Mouse (Mus musculus) right cerebral cortex, postnatal 36 days (tissue): ENCODE data around the gene Runx2.

Source experiments
- DNase-seq, 2 experiments: peaks; one replicate each; pipeline ENCODE4 v3.0.0; 2022; ENCODE audit warnings: low spot score in 2 of 2, mixed read lengths in 1 of 2

The Runx2 gene

DNA sequence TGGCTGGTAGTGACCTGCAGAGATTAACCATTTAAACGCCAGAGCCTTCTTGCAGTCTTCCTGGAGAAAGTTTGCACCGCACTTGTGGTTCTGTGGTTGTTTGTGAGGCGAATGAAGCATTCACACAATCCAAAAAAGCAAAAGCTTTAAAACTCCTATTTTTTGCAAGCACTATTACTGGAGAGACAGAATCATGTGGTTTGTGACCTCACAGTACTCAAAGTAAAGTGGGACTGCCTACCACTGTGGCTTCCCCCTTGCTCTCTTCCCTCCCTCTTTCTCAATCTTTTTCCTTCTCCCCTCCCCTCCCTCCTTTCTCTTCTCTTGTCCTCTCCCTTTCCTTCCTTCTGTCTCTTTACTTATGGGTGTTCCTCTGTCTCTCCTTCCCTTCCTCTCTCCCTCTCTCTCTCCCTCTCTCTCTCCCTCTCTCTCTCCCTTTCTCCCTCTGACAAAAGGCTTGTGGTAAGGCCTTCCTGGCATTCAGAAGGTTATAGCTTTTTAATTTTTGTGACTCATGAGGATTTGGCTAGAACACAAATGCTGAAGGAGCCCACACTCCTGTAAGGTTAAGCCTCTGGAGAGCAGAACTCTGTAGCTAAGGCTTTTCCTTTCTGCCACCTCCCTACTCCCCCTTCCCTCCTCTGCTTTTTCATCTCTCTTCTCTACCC lies at the start of gene Runx2:
Gene Runx2 (minus strand): TSS at position 290 of the 668 bp plus-strand sequence.
- no peak for DNase-seq

DNA sequence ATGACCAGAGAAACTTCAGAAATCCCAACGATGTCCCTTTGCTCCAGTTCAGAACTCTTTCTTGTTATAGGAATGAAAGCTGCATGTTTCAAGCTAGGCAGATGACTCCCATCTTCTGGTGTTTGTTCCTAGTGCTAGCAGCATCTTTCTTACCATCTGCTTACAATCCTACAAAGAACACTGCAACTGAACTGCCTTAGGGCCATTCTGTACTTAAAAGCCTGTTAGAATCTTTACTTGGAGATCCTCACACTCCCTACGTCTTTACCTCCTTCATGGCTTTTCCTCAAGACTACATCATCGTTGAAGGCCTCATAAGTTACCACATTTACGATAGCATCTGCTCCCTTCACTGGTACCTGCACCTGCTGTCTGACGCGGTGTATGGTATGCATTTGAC lies 48.6 kb upstream of the Runx2 start:
- DNase-seq = no peak

DNA sequence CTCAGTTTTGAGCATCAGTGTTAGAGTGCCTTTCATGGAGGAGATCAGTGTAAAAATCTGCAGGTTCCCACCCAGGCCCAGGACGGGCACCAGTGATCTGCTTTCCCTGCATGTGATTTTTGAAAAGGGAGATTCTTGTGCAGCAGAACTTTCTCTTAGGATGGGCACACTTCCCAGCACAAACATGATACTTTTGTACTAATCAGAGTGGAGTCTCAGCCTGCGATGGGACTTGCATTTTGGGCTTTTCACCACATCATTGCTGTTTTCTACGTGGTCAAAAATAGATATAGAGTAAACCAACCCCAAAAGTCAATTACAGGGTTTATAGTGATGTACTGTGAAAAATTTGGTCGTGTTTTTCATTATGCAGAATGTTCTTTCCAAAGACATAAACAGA lies 27.6 kb upstream of the Runx2 start:
- no peak for DNase-seq

DNA sequence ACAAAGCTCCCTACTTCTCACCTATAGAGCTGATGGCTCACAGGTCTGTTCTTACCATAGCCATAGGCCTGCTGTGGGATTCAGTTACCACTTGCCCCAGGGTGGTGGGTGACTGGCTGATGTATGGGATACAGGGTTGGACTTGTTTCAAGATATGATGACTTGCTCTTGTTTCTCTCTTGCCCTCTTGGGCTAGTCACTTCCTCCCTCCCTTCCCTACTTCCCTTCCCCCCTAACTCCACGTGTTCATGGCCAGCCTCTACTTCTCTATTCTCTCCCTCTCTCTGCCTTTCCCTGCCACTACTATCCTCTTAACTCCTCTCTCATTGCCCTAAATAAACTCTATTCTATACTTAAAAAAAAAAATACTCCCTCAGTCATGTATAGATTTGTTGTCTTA lies 16.6 kb upstream of the Runx2 start:
- DNase-seq = no peak

DNA sequence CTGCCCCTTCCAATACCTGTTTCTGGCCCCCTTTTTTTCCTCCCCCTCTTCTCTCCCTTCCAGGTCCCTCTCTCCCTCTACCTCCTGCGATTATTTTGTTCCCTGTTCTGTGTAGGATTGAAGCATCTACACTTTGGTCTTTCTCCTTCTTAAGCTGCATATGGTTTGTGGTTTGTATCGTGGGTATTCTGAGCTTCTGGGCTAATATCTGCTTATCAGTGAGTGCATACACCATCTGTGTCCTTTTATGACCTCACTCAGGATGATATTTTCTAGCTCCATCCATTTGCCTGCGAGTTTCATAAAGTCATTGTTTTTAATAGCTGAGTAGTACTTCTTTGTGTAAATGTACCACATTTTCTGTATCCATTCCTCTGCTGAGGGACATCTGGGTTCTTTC lies 15.0 kb upstream of the Runx2 start:
- DNase-seq = no peak

DNA sequence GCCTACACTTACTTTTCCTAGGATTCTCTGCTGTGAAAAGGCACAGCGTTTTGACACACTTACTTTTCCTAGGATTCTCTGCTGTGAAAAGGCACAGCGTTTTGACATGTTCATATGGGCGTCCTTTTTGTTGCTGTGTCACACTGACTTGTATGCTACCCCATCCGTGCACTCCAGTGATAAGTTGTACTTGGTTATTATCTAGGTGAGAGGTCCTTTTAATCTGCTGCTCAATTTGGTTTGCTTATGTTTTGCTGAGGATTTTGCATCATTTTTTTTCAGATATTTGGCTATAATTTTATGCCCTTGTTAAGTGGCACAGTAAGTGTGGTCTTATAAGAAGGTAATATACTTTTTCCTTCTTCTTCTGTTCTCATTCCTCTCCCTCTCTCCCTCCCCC lies 13.4 kb upstream of the Runx2 start:
- DNase-seq = no peak

DNA sequence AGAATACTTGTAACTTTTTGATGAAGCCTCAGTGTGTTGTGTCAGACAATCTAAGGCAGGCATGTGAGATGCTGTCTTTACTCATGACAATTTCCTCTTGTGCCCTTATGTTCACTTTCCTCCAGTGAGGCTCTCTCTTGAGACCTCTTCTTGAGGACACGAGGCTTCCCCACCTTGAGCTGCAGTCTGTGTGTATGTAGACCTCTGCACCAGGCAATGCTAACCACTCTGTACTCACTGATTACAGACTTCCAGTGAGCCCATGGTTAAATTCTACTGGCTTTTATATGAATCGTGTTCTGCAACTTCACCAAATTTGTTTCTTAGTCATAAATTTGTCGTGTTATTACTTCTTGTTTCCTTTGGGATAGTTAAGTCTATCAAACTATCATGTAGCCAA lies 12.5 kb upstream of the Runx2 start:
- no peak for DNase-seq

DNA sequence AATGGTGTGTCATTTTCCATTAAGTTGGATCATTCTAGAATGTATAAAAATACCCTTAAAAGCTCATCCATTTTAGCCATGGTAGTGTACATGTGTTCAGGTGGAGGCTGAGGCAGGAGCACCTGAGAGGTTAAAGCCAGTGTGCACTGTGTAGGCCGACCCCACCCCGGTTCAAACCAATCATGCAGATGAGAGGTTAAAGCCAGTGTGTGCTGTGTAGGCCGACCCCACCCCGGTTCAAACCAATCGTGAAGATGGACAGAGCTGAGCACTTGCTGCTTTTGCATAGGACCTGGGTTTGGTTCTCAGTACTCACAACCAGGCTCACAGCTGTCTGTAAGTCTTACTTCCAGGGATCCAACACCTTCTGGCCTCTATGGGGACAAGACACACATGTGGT lies 7.3 kb upstream of the Runx2 start:
- DNase-seq = no peak

DNA sequence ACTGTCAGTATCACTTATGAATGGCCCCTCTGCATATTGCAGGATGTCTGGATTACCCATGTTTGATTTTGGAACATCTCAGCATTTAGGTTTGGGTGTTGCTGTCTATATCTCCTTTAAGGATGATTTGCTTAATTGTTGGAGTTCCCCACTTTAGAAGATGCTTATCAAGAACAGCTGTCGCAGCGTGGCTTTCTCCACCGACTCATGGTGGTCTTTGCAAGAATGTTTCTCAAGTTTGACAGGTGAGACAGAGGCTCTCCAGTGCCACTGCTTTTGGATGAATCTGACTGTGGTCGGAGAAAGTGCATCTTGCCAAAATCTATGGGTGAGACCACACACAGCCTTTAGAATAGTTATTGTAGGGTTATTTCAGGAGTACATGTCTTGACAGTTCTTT lies 5.2 kb upstream of the Runx2 start:
- DNase-seq = no peak

DNA sequence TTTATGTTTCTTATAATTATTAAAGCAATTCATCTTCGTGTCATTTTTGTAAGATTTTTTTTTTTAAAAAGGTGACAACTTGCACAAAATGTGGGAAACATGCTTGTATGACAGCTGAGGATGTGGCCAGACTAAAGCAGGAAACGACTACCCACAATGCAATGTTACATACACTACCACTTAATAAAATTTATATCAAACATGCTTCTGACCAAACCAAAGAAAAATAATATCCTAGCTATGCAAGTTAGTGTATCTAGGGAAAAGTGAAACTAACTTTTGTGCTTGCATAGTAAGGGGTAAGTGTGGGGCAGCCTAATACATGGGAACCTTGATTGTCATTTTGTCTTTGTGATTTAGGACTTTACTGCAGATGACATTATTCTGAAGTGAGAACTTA lies 4.2 kb upstream of the Runx2 start:
- no peak for DNase-seq

DNA sequence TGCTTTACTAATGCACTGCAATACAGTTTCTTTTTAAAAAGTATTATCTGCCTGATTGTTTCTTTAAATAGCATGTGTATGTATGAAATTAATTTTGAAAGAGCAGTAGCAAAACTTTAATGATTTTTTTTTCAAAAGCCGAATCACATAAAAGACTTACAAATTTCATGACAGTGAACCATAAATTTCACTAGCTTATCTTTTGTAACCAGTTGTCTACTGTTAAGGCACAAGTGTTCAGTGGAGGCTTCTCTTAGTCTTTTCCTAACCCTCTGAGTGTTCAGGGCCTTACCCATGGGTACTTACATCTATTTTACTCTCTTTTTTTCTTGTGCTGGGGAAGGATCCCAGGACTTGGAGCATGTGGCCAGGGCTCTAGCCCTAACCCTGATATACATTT lies 7.6 kb downstream of the Runx2 start:
- no peak for DNase-seq

DNA sequence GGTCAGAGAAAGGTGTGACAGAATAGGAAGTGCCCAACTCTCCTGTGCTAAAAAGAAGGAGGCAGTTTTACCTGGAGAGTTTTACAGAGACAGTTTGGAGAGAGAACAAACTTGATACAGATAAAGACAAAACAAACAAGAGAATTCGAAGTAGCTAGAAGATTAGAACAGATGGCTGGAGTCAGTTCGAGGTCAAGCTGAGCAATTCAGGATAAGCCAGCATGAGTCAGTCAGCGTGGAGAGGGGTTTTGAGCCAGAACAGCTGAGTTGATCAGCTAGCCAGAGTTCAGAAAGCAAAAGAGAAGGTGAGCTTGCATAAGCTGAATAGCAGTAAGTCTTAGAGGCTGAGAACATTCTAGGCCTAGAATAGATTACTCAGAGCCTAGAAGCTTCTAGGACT lies 17.3 kb downstream of the Runx2 start:
- no peak for DNase-seq

DNA sequence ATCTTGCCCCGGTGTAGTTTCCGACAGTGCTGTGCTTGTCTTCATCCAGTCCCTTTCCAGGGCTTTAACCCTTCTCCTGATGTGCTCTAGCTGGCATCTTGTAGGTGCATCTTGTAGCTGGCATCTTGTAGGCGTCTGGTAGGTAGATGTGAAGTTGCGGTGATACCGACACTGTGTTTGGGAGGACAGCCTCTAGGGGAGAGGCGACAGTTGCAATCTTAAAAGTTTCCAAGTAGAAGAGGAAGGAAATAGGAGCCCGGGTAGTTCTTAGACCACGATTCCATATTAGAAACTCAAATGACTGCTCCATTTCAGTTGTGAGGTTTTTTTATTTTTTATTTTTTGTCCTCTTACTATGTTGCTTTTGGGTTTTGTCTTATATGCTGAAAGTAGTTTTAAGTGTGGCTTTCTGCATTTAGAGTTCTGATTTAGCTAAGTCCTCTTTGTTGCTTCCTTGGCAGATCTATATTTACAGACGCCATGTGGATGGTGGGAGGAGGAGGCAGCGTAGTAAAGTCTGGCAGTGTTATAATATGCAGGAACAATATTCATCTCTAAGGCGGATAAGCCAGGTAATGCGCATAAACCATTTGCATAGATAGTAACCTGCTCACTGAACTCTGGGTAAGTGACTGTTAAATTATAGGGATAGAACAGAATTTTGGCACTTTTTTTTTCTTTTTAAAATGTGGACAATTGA lies 22.2 kb downstream of the Runx2 start:
- DNase-seq = peak; percentile 47 to 56

DNA sequence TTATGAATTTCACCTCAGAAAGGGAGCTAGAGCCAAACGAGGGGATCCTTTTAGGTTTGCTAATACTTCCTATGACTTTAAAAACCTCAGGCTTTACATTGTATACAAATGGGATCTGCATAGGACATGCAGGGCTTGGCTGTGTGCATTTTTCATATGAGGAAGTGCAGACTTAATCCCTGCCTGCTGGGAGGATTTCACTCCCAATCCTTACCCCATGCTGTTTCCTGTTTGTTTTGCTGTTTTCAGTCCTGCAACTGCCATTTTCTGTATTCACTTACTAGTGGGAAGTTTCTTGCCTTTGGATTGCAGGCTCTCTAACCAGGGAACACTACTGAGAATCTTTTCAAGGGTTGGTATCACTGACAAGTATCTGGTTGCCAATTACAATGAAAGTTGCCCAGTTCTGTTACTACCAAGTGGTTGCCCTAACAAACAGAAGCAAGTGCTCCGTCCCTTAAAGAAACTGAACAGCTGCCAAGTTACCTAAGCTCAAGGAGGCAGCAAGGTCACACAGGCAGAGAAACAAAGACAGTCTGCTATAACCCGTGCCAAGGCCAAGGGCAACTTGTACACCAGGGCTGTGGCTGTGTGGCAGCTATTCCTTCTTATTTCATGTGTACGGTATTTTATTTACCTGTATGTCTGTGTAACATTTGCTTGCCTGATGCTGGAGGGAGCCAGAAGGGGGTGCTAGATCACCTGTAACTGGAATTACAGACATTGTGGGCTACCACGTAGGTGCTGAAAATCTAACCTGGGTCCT lies 25.4 kb downstream of the Runx2 start:
- no peak for DNase-seq

DNA sequence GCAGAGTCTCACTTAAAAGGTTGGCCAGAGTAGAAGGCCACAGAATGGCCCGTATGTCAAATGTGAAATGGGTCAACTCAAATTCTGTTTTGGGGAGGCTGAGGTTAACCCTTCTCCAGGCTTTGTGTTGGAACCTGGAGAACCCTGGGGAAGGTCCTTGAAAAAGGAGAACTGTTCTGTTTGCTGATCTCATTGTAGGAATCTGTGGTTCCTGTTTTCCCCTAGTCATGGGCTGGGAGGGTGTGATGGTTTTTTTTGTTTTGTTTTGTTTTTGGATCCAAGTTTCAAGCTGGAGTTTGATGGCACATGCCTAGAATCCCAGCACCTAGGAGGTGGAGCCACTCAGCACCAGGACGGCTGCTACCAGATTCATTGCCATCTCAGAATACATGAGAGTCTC lies 31.5 kb downstream of the Runx2 start:
- no peak for DNase-seq

DNA sequence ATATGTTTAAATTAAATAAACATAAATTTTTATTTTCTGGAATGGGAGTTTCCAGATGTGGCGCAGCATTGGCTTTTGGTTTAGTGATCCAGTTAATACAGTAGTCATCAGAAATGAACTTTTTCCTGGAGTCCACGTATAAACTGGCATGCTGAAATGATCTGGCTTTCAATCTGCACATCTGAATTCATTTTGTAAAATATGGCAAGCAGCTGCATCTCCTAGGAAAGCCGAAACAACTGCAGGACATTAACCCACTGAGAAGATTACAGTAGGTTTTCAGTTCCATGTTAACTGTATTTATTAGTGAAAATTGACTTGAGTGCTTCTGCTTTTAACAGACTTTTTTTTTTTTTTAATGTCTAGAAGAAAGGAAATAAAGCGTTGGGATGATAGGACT lies 32.2 kb downstream of the Runx2 start:
- no peak for DNase-seq

DNA sequence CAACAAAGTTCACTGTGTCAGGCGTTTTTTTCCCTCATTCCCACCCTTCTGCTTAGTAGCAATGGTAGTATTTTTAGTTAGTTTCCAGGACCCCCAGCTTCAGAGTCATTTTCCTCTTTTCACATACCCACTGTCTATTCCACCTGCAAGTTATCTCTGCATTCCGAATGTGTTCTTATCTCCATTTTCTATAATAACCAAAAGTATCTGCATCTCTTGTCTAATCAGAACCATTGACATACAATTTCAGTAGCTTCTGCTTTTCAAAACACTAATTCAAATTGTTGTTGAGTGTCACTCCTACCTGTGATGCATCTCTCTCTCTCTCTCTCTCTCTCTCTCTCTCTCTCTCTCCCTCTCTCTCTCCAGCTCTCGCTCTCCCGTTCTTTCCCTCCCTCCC lies 34.2 kb downstream of the Runx2 start:
- no peak for DNase-seq

DNA sequence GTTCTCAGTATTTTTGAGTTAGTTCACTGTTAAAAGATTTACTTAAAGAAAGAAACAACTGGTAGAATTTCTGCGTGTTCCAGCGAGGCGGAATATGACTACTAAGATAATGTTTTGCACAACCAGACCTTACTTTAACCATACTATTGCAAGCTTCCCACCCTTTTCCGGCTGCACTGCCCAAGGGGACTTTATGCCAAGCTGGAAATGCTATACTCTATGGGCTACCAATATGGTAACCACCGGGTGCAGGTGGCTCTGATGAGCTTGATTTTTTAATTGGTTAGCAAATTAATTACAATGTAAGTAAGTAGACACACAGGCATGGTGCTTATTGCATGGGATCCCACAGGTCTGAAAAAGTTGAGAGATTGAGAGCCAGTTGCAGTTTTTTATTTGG lies 36.5 kb downstream of the Runx2 start:
- no peak for DNase-seq

DNA sequence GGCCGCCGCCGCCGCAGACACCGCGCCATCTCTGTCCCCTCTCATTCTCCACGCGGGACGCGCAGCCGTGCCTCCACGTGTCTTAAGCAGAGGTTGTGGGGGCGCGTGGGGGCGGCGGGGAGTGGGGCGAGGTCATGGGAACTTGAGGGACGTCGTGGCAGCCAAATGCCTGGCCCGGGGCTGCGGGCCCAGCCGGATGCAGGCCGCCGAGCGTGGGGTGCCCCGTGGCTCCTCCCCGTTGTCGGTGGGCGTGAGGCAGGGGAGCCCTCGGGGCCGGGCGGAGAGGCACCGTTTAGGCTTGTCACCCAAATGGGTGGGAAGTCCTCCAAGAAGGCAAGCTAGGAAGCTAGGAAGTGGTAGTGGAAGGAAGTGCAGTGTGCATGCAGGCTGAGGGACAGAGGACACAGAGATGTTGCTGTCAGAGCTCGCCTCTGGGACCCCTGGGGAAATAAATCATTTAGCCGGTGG lies 37.2 kb downstream of the Runx2 start:
- peak; percentile 54 to 64 for DNase-seq

DNA sequence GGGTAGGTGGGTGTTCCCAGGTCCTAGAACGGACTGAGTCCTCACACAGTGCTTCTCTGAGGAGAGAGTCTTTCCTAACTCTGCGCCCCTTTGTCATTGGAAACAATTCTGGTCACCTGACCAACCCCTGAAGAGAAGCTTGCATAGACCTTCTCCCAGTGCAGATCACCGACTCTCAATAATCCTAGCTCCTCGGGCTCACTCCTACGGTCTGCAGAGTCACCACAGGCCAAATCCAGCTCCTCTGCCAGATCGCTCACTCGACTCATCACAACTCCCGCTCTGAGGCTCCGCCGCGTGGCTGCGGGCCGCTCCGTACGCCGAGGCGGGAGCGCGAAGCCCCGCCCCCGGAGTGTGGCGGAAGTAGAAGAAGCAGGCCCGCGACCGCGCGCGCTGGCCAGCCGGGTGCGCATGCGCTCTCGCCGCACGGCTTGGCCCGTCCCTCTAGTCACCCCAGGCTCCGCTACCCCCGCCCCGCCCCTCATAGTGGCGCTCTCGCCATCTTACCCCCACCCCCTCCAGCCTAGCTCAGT lies 37.8 kb downstream of the Runx2 start, which contains the start of gene Supt3:
Gene Supt3 (plus strand): TSS at position 415 of the 533 bp plus-strand sequence.
- DNase-seq = peak; percentile 94 to 95

DNA sequence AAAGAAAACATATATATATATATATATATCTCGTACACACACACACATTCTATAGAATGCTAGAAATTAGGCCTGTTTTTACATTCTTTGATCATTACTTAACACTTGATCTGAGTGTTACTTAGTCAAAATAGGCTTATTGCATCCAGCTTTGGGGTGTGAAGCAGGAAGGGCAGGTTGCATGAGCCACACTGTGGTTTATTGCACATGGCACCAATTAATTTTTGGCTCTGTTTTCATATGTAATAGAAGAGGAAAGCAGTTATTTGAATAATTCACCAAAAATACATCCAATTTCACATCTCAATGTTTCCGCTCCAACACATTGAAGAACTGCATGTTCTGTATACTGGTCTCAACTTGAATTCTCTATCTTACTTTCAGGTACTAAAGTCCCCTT lies 42.0 kb downstream of the Runx2 start:
- DNase-seq = no peak

DNA sequence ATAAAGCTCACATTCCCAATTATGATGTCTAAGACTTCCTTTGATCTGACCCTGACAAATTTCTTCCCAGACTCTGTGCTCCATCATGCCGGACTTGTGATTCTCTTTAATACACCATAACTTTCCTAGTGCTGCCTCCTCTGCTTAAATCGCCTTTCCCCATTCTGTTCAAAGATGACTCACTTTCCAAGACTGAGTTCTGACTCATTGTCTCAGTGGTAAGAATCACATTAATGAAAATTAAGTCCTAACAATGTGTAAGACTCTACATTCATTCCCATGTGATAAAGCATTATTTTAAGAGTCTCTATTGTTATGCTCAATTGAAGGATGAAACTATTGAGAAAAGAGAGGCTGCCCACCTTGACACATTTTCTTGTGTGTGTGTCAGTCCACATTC lies 43.7 kb downstream of the Runx2 start:
- DNase-seq = no peak

DNA sequence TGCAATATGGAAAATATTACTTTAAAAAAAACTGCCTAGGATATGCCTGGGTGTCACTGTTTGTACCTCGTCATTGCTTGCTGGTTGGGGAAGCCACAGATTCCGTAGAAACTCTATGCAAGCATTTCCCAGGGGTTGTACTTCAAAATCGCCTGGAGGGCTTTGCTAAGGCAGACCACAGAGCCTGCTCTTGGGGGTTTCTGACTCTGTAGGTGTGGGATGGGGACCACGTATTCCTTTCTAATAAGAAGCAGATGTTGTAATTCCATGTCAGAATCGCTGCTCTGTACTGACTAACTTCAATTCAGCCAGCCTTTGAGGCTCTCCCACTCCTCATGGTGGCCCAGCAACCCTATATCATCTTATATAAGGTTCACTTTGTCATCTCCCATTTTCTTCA lies 46.1 kb downstream of the Runx2 start:
- DNase-seq = no peak
